Mouse (Mus musculus) G1E (cell line): Measurements from ENCODE around the gene Atp5e. TPM values are rescaled to one million over a fixed set of nuclear protein-coding genes. Genes with fewer than 3 reads are reported as not detected.

Experiments
- ATAC-seq: 2 replicates; pipeline ENCODE4 v1.8.0; 2016; ENCODE audit warnings: mild to moderate bottlenecking; ENCODE audit not compliant: insufficient number of reproducible peaks, poor library complexity, low FRiP score, severe bottlenecking; ENCODE audit errors: extremely low read depth
- DNase-seq: peaks from one replicate; pipeline ENCODE4 v3.0.0; 2012; ENCODE audit warnings: low spot score
- H3K27me3 ChIP-seq: 2 replicates; pipeline ENCODE4 v1.6.1; 2012; ENCODE audit warnings: mild to moderate bottlenecking, low read length, inconsistent platforms; ENCODE audit not compliant: insufficient read depth
- H3K36me3 ChIP-seq: replicated peaks from 2 replicates; pipeline ENCODE3; 2012; ENCODE audit warnings: mild to moderate bottlenecking, inconsistent platforms
- H3K4me1 ChIP-seq: 2 replicates; pipeline ENCODE4 v1.6.1; 2012; ENCODE audit warnings: low read depth, low read length, inconsistent platforms, mixed read lengths; ENCODE audit not compliant: insufficient read depth
- H3K4me3 ChIP-seq: 2 replicates; pipeline ENCODE4 v1.5.1; 2012; ENCODE audit warnings: low read depth, mild to moderate bottlenecking, inconsistent platforms, low read length, moderate library complexity, mixed read lengths
- H3K9me3 ChIP-seq: replicated peaks from 2 replicates; pipeline ENCODE4 v1.6.1; 2012; ENCODE audit warnings: inconsistent platforms
- CTCF ChIP-seq: IDR thresholded peaks from 2 replicates; pipeline ENCODE4 v1.5.1; 2012; ENCODE audit warnings: low read depth, low read length, inconsistent platforms, mixed read lengths
- GATA1 ChIP-seq: IDR thresholded peaks from 2 replicates; pipeline ENCODE4 v1.6.1; 2012; ENCODE audit warnings: borderline replicate concordance, low read length, inconsistent platforms, mixed read lengths
- GATA2 ChIP-seq: IDR thresholded peaks from 2 replicates; pipeline ENCODE4 v1.6.1; 2012; ENCODE audit warnings: low read depth, low read length, inconsistent platforms, borderline replicate concordance
- POLR2AphosphoS5 ChIP-seq: IDR thresholded peaks from 2 replicates; pipeline ENCODE4 v1.6.1; 2012; ENCODE audit warnings: low read depth, low read length, inconsistent platforms; ENCODE audit not compliant: insufficient replicate concordance
- TAL1 ChIP-seq: conservative IDR thresholded peaks from 2 replicates; pipeline ENCODE4 v1.6.1; 2012; ENCODE audit warnings: low read depth, low read length, inconsistent platforms, mixed read lengths
- polyA plus RNA-seq: library from polyadenylated mRNA; stranded (reverse); fragments of >175 nt; gene quantifications from 2 replicates; pipeline ENCODE4 v1.2.3, GENCODE M21; 2012
- total RNA-seq, 2 experiments: library from RNA; stranded (forward) in 1 of 2; stranded (reverse) in 1 of 2; fragments of 200-1000 nt in 1 of 2; fragments of >200 nt in 1 of 2; fragmentation: Nextera tagmentation in 1 of 2; gene quantifications; 2 replicates each; pipeline ENCODE4 v1.2.3; 2014 to 2017

Atp5e gene
- total RNA-seq (2014; fragmentation: Nextera tagmentation), result 21.2 and 28.5 TPM in 2 replicates
- 38.8 and 43.7 TPM in 2 replicates for total RNA-seq (2017)
- 2.6 and 3.1 TPM in 2 replicates for polyA plus RNA-seq

DNA sequence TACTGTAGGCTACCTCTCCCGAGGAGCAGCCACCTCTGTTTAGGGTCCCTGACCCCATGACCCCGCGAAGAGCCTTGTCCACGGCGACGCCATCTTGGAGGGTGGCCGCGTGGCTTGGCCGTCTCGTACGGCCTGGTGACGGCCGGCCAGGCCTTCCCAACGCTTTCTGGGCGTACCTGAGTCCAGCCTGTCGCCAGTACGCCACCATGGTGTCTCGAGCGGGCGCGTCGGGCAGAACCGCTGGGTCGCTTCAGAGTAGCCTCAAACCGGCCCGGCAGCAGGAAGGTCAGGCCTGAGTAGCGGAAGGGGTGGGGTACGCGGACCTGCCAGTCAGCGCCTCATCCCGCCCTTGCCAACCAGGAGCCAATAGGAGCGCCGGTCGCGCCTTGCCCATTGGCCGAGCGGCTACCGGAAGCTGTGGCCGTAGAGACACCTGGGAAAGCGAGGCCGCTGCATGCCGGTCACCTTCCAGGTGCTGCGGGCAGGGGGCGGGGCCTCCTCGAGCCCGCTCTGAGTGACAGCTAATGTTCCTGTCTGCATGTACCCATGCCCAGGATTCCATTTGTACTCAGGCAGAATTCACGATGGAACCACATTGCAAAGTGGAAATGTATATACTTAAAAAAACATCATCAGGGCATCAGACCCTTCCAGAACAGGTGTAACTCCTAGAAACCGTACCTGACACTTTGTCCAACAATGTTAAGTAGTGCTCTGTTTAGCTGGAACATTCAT lies at the start of gene Atp5e:
Gene Atp5e (minus strand): TSS at position 317 of the 735 bp plus-strand sequence.
- H3K36me3 ChIP-seq, result peaks cover 95% of the 10 kb centered on the region
- ATAC-seq, result peak; percentile 99
- DNase-seq, result peak; percentile 96
- H3K9me3 ChIP-seq, result no peaks in the 10 kb centered on the region
- TF ChIP-seq GATA2, result no peak
- no peak for TF ChIP-seq GATA1
- no peak for TF ChIP-seq POLR2AphosphoS5
- TF ChIP-seq CTCF, result no peak
- no peak for TF ChIP-seq TAL1
- H3K4me3 ChIP-seq, result peak within 1 kb of the TSS; percentile 79
- H3K27me3 ChIP-seq, result no peaks in the 10 kb centered on the region
- H3K4me1 ChIP-seq, result peaks cover 57% of the 10 kb centered on the region

DNA sequence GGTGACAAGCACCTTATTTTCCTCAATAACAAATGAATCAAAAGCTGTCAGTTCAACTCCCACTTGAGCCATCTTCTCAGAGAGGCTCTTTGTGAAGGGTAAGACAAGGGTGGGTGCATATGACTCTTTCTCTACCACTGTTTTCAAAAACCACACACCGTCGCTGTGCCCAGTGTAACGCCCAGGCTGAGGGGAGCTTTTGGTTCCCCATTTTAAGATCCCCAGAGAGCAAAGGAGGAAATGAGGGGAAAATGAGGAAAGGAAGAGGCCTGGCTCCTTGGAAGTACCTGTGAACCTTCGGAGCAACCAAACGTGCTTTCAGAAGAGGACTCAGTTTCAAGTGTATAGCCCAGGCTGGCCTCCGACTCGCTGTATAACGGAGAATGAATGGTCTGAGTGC lies 45.9 kb upstream of the Atp5e start:
- no peaks in the 10 kb centered on the region for H3K4me1 ChIP-seq
- TF ChIP-seq POLR2AphosphoS5 (no peak), GATA2 (no peak), TAL1 (no peak), CTCF (no peak), GATA1 (no peak)
- H3K27me3 ChIP-seq, result no peaks in the 10 kb centered on the region
- 0 out of 2 replicates have a peak, but pooled peaks cover 2% of the 10 kb centered on the region for H3K9me3 ChIP-seq
- H3K4me3 ChIP-seq, result no peak overlapping the region
- ATAC-seq, result no peak
- DNase-seq, result no peak
- H3K36me3 ChIP-seq, result no peaks in the 10 kb centered on the region

DNA sequence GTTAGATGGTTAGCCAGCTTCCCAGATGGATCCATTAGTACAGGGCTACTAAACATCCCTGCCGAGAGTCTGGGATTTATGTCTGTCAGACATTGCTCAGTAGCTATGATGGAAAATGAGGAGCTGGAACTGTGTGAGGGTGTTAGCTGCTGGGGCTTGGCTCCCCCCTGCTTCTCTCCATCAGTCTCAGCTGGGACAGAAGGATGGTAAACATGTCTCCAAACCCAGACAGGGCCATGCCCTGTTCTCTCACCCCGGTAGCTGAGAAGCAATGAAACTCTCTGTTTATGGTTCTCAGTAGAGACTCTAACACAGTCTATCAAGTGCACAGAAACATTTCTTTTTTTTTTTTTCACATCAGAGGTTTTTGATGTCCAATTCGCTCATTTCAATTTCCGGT lies 44.1 kb upstream of the Atp5e start:
- DNase-seq, result no peak
- ATAC-seq, result no peak
- Histone ChIP-seq H3K4me1 (no peaks in the 10 kb centered on the region), H3K27me3 (no peaks in the 10 kb centered on the region; the same call in 1 of the 2 replicates), H3K4me3 (no peak overlapping the region), H3K9me3 (0 out of 2 replicates have a peak, but pooled peaks cover 2% of the 10 kb centered on the region), H3K36me3 (no peaks in the 10 kb centered on the region)
- TF ChIP-seq GATA2, result no peak
- TF ChIP-seq GATA1, result no peak
- no peak for TF ChIP-seq TAL1
- no peak for TF ChIP-seq CTCF
- TF ChIP-seq POLR2AphosphoS5, result no peak

DNA sequence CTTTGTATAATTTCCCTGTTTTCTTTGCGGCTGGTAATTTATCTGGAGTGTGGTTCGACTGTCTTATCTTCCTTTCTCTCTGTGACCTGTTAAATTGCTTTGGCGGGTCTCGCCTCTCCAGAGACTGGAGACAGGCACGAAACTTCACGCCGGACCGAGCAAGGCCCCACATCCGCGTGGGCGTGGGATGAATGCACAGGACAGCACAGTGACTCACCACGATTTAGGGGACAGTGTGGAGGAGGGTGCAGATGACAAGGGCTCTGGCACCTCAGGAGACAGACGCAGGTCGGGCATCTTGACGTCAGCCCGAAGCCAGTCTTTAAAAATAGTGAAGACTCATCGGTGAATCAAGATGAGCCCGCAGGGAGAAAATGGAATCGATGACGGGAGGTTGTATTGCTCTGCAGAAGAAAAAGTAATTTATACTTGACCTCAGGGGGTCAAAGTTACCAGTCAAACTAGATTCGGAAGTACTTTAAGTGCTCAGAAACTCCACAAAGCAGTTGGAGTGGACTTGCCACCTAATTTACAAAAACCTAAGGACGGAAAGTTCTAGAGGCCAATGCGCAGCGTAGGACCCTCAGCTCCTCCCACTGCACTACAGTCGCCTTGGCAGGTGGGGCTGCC lies 39.0 kb upstream of the Atp5e start:
- H3K36me3 ChIP-seq, result no peaks in the 10 kb centered on the region
- DNase-seq, result no peak
- TF ChIP-seq GATA2 (no peak), POLR2AphosphoS5 (no peak), CTCF (no peak), TAL1 (no peak), GATA1 (no peak)
- no peak for ATAC-seq
- H3K4me1 ChIP-seq, result no peaks in the 10 kb centered on the region
- no peaks in the 10 kb centered on the region; the same call in 1 of the 2 replicates for H3K9me3 ChIP-seq
- H3K27me3 ChIP-seq, result no peaks in the 10 kb centered on the region; the same call in 1 of the 2 replicates
- no peak overlapping the region for H3K4me3 ChIP-seq

DNA sequence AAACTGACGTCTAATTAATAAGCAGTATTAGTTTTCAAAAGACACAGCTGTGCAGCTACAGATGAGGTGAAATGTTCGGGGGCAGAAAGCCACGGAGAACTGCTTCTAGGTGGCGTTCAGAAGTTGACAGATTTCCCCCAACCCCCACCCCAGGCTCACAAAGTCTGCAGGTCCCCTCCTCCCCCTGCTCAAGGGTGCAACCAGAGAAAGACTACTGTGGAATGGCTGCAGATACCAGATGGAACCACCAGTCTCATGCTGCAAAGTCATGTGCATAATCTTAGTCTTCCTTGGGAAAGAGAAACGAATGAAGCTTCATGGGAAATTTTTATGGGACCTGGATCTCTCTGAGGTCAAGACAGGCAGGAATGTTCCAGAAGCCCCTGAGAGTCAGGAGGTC lies 38.4 kb upstream of the Atp5e start:
- H3K4me1 ChIP-seq, result no peaks in the 10 kb centered on the region
- DNase-seq (no peak), ATAC-seq (no peak)
- H3K9me3 ChIP-seq, result peaks cover 3% of the 10 kb centered on the region; the same call in 1 of the 2 replicates
- H3K4me3 ChIP-seq, result no peak overlapping the region
- no peaks in the 10 kb centered on the region; the same call in 1 of the 2 replicates for H3K27me3 ChIP-seq
- TF ChIP-seq GATA1, result no peak
- TF ChIP-seq POLR2AphosphoS5, result no peak
- no peak for TF ChIP-seq TAL1
- no peak for TF ChIP-seq GATA2
- TF ChIP-seq CTCF, result no peak
- H3K36me3 ChIP-seq, result no peaks in the 10 kb centered on the region

DNA sequence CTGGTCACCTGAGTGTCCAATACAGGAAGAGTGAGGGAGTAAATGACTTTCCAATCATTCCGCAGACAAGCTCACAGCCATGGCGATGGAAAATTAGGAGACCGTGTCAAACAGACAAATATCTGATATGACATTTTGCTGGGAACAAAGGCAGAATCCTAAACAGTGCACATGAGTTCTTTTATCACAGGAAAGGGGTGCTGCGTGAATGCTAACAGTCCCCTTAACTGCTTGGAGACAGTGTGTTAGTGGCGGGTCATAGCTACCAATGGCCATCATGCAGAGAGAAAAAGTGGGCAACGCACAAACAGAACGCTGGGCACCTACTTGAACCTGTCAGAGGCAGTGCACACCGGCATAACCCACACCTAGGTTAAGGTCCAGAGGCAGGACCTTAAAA lies 37.6 kb upstream of the Atp5e start:
- H3K9me3 ChIP-seq, result peaks cover 3% of the 10 kb centered on the region; the same call in 1 of the 2 replicates
- H3K27me3 ChIP-seq, result no peaks in the 10 kb centered on the region; the same call in 1 of the 2 replicates
- no peaks in the 10 kb centered on the region for H3K36me3 ChIP-seq
- TF ChIP-seq GATA2 (no peak), POLR2AphosphoS5 (no peak), GATA1 (no peak), TAL1 (no peak), CTCF (no peak)
- DNase-seq, result no peak
- H3K4me1 ChIP-seq, result no peaks in the 10 kb centered on the region
- no peak for ATAC-seq
- no peak overlapping the region for H3K4me3 ChIP-seq
